Mouse (Mus musculus) cerebellum, adult 11-12 months (tissue): ENCODE data around the gene Sumo3.

Experiments
- DNase-seq: peaks from one replicate; pipeline ENCODE4 v3.0.0; 2022

Sumo3 gene

DNA sequence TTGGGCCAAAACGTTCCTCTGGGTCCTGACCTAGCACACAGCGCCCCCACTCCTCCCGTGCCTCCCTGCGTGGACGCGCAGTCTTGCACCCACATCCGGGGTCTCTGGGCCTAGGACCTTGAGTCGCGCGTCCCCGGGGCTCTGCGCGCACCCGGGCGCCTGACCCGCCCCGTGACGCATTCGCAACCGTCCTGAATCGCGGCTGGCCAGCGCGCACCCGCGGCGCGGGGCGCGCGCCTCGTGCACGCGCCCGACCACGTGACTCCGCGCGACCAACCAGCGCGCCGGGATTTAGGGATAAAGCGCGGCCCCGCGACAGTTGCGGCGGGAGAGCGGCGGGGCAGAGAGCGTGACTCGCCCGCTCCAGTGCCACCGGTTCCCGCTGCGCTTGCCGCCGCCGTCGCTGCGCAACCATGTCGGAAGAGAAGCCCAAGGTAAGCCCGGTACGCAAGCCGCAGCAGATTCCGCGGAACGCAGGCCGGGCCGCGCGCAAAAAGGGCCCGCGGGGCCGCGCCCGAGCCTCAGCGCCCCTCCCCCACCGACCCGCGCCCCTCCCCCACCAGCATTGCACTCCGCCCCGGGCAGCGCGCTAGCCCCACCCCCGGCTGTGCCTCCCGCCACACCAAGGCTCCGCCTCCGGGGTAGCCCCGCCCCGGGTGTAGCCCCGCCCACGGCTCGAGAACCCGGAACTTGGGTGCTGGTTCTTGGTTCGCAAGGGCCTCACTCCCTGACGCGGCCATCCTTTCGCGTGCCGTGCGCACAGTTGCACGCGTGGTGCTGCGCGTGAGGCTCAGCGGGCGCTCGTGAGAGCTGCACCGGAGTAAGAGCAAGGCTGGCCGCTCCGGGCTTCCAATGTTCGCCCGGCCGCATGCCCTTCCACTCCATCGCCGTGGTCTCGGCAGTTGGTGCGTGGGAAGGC, at the start of gene Sumo3, which contains the start of gene Gm49325:
Gene Sumo3, plus strand, starts transcription at position 190 of the 919 bp plus-strand sequence.
Gene Gm49325, plus strand, starts transcription at position 290 of the 919 bp plus-strand sequence.
- DNase-seq, result peak; percentile 94

- DNase-seq, result no peak
Measured at GRCm38 (mm10) chr10:77556631-77557030, 49.3 kb upstream of the Sumo3 start.

DNA sequence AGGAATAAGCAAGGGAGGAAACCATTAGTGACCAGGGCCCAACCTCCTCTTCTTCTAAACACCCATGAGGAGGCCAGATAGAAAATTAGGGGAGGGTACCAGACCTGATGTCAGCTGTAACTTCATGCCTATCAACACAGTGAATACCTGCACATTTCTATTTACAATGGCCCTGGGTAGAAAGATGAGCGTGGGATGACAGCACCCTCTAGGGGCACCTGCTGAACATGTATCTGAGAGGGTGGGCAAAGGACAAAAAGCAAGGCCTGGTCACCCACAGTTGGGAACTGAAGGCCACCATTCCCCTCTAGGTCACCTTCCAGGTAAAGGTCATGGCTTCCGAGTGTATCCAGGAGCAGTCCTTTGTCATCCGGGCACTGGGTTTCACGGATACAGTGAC, 48.3 kb upstream of the Sumo3 start:
- no peak for DNase-seq

GRCm38 (mm10) chr10:77560090-77560489, 45.8 kb upstream of the Sumo3 start:
- DNase-seq, result no peak

GRCm38 (mm10) chr10:77560830-77561229, 45.1 kb upstream of the Sumo3 start:
- no peak for DNase-seq

GRCm38 (mm10) chr10:77561508-77561907, 44.4 kb upstream of the Sumo3 start:
- DNase-seq, result no peak

DNA sequence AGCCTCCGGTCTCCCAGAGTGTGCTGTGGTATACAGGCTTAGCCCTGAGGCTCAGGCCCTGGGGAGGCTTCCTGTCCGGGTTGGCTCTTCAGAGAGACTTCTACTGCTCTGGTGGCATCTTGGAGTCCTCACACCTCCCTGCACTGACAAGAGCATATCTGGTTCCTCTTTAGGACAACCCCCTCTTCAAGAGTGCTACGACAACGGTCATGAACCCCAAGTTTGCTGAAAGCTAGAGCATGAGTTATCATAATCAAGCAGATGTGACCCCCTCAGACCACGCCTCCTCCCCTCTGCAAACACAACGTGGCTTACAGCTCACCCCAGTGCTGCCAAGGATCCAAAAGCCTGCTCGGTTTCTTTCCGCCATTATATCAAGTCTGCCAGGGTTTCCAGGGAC, 40.9 kb upstream of the Sumo3 start:
- DNase-seq, result no peak

DNA sequence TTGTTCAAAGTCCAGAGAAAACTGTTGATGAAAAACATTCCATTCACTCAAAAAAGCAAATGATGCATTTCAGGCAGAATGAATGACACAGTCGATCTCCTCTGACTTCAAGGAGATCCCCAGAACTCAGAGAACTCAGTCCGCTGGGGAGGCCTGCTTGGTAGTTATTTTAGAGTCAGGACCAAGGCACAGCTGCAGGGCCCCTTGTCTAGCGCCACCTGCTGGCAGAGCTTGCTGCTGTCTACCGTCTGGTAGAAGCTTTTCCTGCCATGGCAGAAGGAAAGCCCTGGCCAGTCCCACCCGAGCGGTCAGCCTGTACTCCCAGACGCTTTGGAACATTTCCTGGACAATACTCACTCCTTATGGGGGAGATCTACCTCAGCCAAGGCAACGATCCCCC, 39.2 kb upstream of the Sumo3 start:
- DNase-seq, result peak; percentile 79

DNA sequence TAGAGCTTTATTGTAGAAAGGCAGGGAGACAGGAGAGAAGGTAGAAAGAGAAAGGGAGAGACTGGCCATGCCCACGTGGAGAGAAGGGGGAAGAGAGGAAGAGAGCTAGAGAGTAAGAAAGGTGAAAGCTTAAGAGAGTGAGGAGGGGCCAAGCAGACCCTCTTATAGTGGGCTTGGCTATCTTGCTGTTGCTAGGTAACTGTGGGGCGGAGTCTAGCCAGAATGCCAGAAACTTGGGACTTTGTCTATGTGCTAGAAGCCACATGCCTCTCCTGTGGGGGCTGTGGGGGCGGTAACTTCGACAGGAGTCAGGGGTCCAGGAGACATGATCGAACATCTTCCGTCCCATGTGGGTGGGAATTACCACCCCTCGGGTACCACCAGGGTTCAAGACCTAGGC, 36.4 kb upstream of the Sumo3 start:
- DNase-seq, result no peak

GRCm38 (mm10) chr10:77569973-77570658, 35.8 kb upstream of the Sumo3 start:
- DNase-seq, result no peak

GRCm38 (mm10) chr10:77572225-77572624, 33.7 kb upstream of the Sumo3 start:
- no peak for DNase-seq

DNA sequence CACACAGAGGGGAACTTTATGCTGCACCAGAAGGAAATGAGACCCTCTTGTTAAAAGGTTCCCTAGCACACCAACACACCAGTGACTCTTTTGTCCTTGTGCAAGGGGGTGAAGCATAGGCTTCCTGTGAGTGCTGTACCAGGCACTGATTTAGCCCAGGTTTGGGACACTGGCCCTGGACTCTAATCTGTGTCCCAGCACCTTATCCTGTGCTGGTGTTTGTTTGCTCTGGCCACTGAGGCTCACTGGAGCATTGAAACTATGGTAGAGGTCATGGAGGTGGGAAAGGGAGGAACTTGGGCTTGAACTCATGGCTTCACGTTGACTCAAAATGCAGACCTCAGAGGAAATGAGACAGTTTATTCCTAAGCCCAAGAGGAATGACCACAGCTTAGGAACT, 32.7 kb upstream of the Sumo3 start:
- no peak for DNase-seq

DNA sequence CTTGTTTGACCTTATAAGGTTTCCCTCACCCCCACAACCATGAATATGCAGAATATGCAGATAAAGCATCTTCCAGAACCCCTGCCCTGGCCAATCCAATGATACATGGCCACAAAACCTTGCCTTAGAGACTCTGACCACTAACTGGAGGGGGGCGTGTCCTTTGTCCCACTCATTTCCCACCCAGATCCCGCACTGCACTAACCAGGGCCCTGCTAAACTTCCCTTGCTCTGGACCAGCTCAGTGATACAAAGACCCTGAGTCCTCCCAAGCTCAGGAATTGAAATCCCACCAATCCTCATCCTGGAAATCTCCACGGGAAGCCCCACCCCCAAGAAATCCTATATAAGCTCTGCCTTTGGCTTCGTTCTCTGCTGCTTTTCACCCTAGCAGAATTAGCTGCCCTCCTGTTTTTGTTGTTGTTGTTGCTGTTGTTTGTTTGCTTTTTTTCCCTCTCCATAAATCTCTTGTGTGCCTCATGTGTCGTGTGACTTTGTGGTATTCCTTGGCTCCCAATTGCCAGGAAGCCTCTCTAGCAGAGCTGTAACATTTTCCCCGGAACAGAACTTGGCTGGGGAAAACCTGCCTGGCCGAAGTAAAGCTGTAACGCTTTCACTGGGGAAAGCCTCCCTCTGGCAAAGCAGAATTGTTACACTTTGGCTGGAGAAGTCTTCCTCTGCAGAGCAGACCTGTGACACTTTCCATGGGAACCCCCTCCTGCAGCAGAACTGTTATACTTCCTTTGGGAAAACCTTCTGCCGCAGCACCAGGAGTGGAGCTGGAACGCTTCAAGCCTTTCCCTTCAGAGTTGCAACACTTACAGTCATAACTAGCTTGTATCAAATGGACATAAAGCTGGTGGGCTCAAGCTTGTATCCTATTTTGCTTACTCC, 25.6 kb upstream of the Sumo3 start:
- DNase-seq, result peak; percentile 27

- DNase-seq, result no peak
Measured at GRCm38 (mm10) chr10:77581023-77581407, 24.9 kb upstream of the Sumo3 start.

DNA sequence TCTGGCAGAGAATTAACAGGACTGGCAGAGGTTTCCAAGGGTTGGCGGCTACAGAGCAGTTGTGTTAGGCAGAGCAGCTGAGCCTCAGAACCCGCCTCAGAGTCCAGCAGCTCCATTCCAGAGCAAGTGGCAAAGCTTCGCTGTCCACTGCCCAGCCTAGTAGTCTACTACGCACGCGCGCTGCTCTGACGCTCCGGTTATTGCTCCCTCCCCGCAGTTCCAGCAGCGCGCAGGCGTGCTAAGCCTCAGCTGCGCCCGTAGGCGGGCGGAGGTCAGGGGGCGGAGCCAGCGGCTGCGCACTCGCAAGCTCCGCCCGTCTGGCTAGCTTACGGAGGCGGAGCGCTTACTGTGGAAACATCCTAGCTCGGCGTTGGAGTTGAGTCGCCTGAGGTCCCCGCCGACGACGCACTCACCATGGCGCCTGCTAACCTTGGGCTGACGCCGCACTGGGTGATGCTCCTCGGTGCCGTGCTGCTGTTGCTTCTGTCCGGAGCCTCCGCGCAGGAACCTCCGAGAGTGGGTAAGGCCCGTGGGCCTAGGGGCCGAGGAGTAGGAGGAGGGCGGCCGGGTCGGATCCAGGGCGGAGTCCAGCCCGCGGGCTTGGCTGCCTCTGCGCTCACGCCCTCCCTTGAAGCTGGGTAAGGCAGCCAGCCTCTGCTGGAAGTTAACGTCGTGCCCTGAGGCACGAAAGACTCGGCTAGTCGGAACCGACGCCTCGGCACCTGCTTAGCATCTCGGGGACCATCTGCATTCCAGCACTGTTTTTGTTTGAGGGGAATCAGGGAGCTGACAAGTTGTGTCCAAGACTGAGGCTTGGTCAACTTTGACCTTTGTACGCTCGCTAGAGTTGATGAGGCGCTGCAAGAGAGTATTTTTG, 24.3 kb upstream of the Sumo3 start, which contains the start of gene Pttg1ip:
Gene Pttg1ip, plus strand, starts transcription at position 313 of the 877 bp plus-strand sequence.
- peak; percentile 98 for DNase-seq

DNA sequence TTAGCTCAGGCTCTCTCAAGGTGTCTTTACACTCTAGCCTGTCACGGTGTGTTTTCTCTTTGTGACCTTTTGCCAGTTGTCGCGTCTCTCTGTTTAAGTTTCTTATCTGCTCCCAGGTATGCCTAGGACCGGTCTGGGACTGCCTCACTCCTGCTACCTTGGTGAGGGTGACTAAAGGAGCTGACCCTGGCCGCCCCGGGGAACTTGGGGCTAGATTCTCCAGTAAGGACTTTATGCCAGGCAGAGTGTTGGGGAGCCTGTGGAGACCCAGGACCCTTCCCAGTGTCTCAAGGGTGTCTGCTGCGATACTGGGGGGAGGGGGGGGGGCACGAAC, 23.6 kb upstream of the Sumo3 start:
- peak; percentile 47 for DNase-seq

DNA sequence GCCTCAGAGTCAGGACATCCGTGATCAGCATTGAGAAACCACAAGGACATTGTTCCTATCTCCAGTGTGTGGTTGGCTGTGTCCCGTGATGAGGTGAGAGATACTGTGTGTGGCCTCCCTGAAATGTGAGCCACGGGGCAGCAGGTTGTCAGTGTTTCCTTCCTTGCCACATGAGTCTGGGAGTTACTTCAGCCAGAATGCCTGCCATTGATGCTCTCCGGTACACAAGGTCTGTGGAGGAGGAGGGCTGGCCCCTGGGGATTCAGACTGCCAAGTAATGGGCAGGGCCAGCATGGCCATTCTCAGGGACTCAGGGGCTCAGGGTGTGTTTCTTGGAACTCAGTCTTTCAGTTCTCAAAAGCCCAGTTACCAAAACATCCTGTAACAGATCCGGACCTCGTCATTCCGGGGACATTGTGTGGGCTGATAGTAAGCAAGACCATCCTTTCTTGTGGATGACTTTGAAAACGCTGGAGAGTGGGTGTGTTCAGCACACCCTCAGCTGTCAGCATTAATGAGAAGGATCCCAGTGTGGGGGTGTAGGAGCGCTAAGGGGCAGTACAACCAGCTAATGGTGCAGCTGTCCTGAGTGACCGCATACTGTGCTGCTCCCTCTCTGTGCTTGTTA, 22.0 kb upstream of the Sumo3 start:
- no peak for DNase-seq

DNA sequence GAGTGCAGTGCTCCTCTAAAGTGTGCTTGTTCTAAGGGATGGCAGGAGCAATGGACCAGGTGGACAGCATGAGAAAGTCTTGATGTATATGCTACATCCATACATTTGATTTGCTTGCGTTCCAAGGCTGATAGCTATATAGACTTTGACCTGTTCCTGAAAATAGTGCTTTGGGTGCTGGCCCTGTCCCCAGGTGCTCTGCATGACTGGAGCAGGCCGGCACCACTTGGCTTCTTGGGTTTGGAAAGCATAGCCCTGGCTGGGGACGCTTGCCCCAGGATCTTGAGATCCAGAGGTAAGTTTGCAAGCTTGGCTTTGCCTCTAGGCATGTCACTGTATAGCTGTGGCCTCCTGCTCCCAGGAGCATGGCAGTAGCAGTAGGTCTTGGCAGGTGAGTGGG, 19.3 kb upstream of the Sumo3 start:
- DNase-seq, result no peak

DNA sequence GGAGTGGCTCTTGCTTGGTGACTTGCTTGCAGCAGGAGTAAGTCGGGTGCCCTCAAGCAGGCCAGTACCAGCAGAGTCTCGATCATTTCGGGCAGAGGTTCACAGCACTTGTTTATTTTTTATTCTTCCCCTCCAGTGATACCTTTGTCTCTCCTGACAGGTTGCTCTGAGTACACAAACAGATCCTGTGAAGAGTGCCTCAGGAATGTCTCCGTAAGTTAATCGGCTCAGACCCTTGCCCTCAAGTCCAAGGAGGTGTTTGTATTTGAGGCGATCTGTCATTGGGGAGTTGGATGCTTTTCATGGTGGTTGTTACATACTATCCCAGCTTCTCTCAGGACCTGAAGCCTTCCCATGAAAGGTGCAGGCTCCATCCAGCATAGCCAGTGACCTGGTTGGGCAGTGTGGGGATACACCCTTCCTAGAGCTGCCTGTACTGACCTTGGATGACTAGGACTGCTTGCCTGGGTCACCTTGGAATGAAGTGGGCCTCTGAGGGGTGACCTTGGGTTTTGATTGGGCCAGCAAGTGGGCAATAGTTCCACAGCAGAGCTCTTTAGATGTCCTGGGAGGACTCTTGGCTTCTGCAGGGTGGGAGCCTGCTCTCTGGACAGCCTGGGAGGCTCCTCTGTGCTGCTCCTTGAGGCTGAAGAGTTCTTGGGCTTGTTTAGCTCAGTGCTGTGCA, 18.7 kb upstream of the Sumo3 start:
- DNase-seq, result no peak

DNA sequence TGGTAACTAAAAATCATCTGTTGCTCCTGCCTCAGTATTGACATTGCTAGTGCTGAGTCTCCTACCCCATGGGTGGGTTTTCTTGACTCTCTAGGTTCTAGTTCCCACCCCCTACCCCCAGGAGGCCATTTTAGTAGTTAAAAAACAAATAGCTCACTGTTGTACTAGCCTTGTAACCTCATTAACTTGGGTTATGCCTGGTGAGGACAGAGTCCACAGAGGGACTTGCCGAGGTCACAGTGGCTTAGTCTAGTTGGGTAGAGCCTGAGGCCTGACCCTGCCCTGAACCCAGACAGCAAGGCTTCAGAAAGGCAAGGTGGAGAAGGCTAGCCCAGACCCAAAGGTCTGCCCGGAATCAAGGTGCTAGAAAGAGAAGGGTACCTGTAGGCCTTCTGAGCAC, 17.9 kb upstream of the Sumo3 start:
- no peak for DNase-seq

- DNase-seq, result no peak
Measured at GRCm38 (mm10) chr10:77589117-77589516, 16.8 kb upstream of the Sumo3 start.
